Mouse (Mus musculus): ENCODE data around the gene Smim24. TPM values are rescaled to one million over a fixed set of nuclear protein-coding genes. Genes with fewer than 3 reads are reported as not detected.

The Smim24 gene
- polyA plus RNA-seq, 1 experiment from 2014 or later: 1.5 TPM

GRCm38 (mm10) chr10:81441019-81441418 lies 48.2 kb downstream of the Smim24 start:
- no peak overlapping the region for H3K27ac ChIP-seq (ENCODE audit: low read depth, low read length)
- no peak for DNase-seq (ENCODE audit: low spot score)

More at GRCm38 (mm10) chr10:81441019-81441418, 48.2 kb downstream of the Smim24 start:
- H3K4me1 ChIP-seq (ENCODE audit: control insufficient read depth, insufficient read depth, low read length): no peaks in the 10 kb centered on the region
- H3K9me3 ChIP-seq (replicated peaks; ENCODE audit: control insufficient read depth, low read length): no peaks in the 10 kb centered on the region
- no peaks in the 10 kb centered on the region for H3K36me3 ChIP-seq (ENCODE audit: control insufficient read depth, insufficient read depth, low read length)
- H3K4me3 ChIP-seq (ENCODE audit: low read depth, low read length): no peak overlapping the region
- no peak for ATAC-seq
- no peak overlapping the region for H3K9ac ChIP-seq (ENCODE audit: low read length)
- H3K27me3 ChIP-seq (replicated peaks; ENCODE audit: control insufficient read depth, insufficient read depth, low read length): no peaks in the 10 kb centered on the region
- no peak overlapping the region for H3K4me2 ChIP-seq (ENCODE audit: low read length)

Small RNAs within 50 kb of the gene (microRNA-seq; reads per million reads assigned to microRNA genes)
- gene Mir1191b: 1.1 reads per million
- gene Mir6913: 0.53 reads per million

Other genes with a start within 250 kb of the Smim24 start
- gene Pias4, start 225.1 kb upstream of the Smim24 start, polyA plus RNA-seq (2014; fragmentation: Nextera tagmentation; extraction: Ambion mirVana): 44.0 and 45.5 TPM in 2 replicates
- gene Eef2, start 216.4 kb upstream of the Smim24 start, polyA plus RNA-seq (2014; fragmentation: Nextera tagmentation; extraction: Ambion mirVana): 474 and 520 TPM in 2 replicates
- 49.0 and 50.0 TPM in 2 replicates for gene Dapk3, start 210.0 kb upstream of the Smim24 start, polyA plus RNA-seq (2014; fragmentation: Nextera tagmentation; extraction: Ambion mirVana)
- not detected in 2 replicates for gene 4930442H23Rik, start 209.2 kb upstream of the Smim24 start, polyA plus RNA-seq (2014; fragmentation: Nextera tagmentation; extraction: Ambion mirVana)
- not detected in 2 replicates for gene Nmrk2, start 191.0 kb upstream of the Smim24 start, polyA plus RNA-seq (2014; fragmentation: Nextera tagmentation; extraction: Ambion mirVana)
- gene Atcay, start 162.2 kb upstream of the Smim24 start, polyA plus RNA-seq (2014; fragmentation: Nextera tagmentation; extraction: Ambion mirVana): 56.6 and 78.4 TPM in 2 replicates
- 7.5 and 13.4 TPM in 2 replicates for gene Zfr2, start 159.9 kb upstream of the Smim24 start, polyA plus RNA-seq (2014; fragmentation: Nextera tagmentation; extraction: Ambion mirVana)
- 12.3 and 17.4 TPM in 2 replicates for gene Matk, start 140.1 kb upstream of the Smim24 start, polyA plus RNA-seq (2014; fragmentation: Nextera tagmentation; extraction: Ambion mirVana)
- gene Mrpl54, start 126.1 kb upstream of the Smim24 start, polyA plus RNA-seq (2014; fragmentation: Nextera tagmentation; extraction: Ambion mirVana): 107 and 136 TPM in 2 replicates
- gene Apba3, start 126.1 kb upstream of the Smim24 start, polyA plus RNA-seq (2014; fragmentation: Nextera tagmentation; extraction: Ambion mirVana): 30.5 and 36.8 TPM in 2 replicates
- 4.8 and 7.0 TPM in 2 replicates for gene Tjp3, start 101.5 kb upstream of the Smim24 start, polyA plus RNA-seq (2014; fragmentation: Nextera tagmentation; extraction: Ambion mirVana)
- gene Pip5k1c, start 100.1 kb upstream of the Smim24 start, polyA plus RNA-seq (2014; fragmentation: Nextera tagmentation; extraction: Ambion mirVana): 76.4 and 114 TPM in 2 replicates
- 16.8 and 22.2 TPM in 2 replicates for gene Cactin, start 71.9 kb upstream of the Smim24 start, polyA plus RNA-seq (2014; fragmentation: Nextera tagmentation; extraction: Ambion mirVana)
- gene Tbxa2r, start 64.3 kb upstream of the Smim24 start, polyA plus RNA-seq (2014; fragmentation: Nextera tagmentation; extraction: Ambion mirVana): 2.9 and 4.1 TPM in 2 replicates
- not detected in 2 replicates for gene Gipc3, start 49.8 kb upstream of the Smim24 start, polyA plus RNA-seq (2014; fragmentation: Nextera tagmentation; extraction: Ambion mirVana)
- 42.5 and 44.4 TPM in 2 replicates for gene Hmg20b, start 42.6 kb upstream of the Smim24 start, polyA plus RNA-seq (2014; fragmentation: Nextera tagmentation; extraction: Ambion mirVana)
- 4.1 and 4.9 TPM in 2 replicates for gene Mfsd12, start 35.6 kb upstream of the Smim24 start, polyA plus RNA-seq (2014; fragmentation: Nextera tagmentation; extraction: Ambion mirVana)
- gene 4930404N11Rik, start 27.2 kb upstream of the Smim24 start, polyA plus RNA-seq (2014; fragmentation: Nextera tagmentation; extraction: Ambion mirVana): 0.33 TPM in 1 of 2 replicates, not detected in the other
- 101 and 109 TPM in 2 replicates for gene Fzr1, start 14.5 kb upstream of the Smim24 start, polyA plus RNA-seq (2014; fragmentation: Nextera tagmentation; extraction: Ambion mirVana)
- gene Dohh, start 8.6 kb upstream of the Smim24 start, polyA plus RNA-seq (2014; fragmentation: Nextera tagmentation; extraction: Ambion mirVana): 78.7 and 78.8 TPM in 2 replicates
- gene Gm48551, start 8.6 kb upstream of the Smim24 start, polyA plus RNA-seq (2014; fragmentation: Nextera tagmentation; extraction: Ambion mirVana): 3.6 and 4.8 TPM in 2 replicates
- 0.65 and 0.69 TPM in 2 replicates for gene Gm48552, start 4.0 kb upstream of the Smim24 start, polyA plus RNA-seq (2014; fragmentation: Nextera tagmentation; extraction: Ambion mirVana)
- 16.6 and 17.9 TPM in 2 replicates for gene Nfic, start 62.6 kb downstream of the Smim24 start, polyA plus RNA-seq (2014; fragmentation: Nextera tagmentation; extraction: Ambion mirVana)
- gene Celf5, start 89.7 kb downstream of the Smim24 start, polyA plus RNA-seq (2014; fragmentation: Nextera tagmentation; extraction: Ambion mirVana): 57.9 and 69.6 TPM in 2 replicates
- 36.8 and 52.0 TPM in 2 replicates for gene Ncln, start 103.3 kb downstream of the Smim24 start, polyA plus RNA-seq (2014; fragmentation: Nextera tagmentation; extraction: Ambion mirVana)
- 0.26 and 0.53 TPM in 2 replicates for gene S1pr4, start 107.1 kb downstream of the Smim24 start, polyA plus RNA-seq (2014; fragmentation: Nextera tagmentation; extraction: Ambion mirVana)
- 0.90 and 1.2 TPM in 2 replicates for gene Gna15, start 131.2 kb downstream of the Smim24 start, polyA plus RNA-seq (2014; fragmentation: Nextera tagmentation; extraction: Ambion mirVana)
- 97.6 and 98.9 TPM in 2 replicates for gene Gna11, start 152.1 kb downstream of the Smim24 start, polyA plus RNA-seq (2014; fragmentation: Nextera tagmentation; extraction: Ambion mirVana)
- 415 and 532 TPM in 2 replicates for gene Aes, start 166.4 kb downstream of the Smim24 start, polyA plus RNA-seq (2014; fragmentation: Nextera tagmentation; extraction: Ambion mirVana)
- gene Tle2, start 181.5 kb downstream of the Smim24 start, polyA plus RNA-seq (2014; fragmentation: Nextera tagmentation; extraction: Ambion mirVana): 12.0 and 17.2 TPM in 2 replicates
- 2.4 and 2.5 TPM in 2 replicates for gene Tle6, start 208.0 kb downstream of the Smim24 start, polyA plus RNA-seq (2014; fragmentation: Nextera tagmentation; extraction: Ambion mirVana)
- gene BC025920, start 213.2 kb downstream of the Smim24 start, polyA plus RNA-seq (2014; fragmentation: Nextera tagmentation; extraction: Ambion mirVana): 0.81 and 1.0 TPM in 2 replicates
- 46.0 and 47.4 TPM in 2 replicates for gene Sirt6, start 234.7 kb downstream of the Smim24 start, polyA plus RNA-seq (2014; fragmentation: Nextera tagmentation; extraction: Ambion mirVana)
- 5.2 and 6.3 TPM in 2 replicates for gene Ankrd24, start 235.5 kb downstream of the Smim24 start, polyA plus RNA-seq (2014; fragmentation: Nextera tagmentation; extraction: Ambion mirVana)

Measured in forebrain, embryonic 14.5 days (tissue).